Mouse (Mus musculus): ENCODE results near the gene Tmem259. TPM values are rescaled to one million over a fixed set of nuclear protein-coding genes. Genes with fewer than 3 reads are reported as not detected.

Tmem259 gene
- total RNA-seq, 2 experiments from 2014 or later, result 124 TPM

DNA sequence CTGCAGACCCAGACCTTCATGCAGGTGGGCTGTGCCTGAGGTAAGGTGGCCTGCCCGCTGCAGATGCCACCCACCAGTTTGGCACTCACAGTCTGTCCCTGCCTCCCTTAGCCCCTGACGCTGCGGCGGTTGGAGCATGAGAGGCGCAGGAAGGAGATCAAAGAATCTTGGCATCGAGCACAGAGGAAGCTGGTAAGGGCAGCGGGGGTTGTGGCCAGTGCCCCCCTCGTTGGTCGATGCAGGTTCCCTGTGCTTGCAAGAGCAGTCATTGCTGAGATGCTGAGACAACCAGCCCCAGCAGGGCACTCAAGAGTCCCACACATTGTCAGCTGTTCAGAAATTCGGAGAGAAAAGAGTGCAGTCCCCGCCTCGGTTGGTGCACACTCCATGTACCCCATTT is 38.0 kb upstream of the Tmem259 start:
- Histone ChIP-seq H3K27ac (no peak overlapping the region), H3K4me3 (no peak overlapping the region)
- TF ChIP-seq CTCF (conservative IDR thresholded peaks at IDR 0.05), result no peak
- DNase-seq (ENCODE audit: low spot score in 2 of 2), result no peak

GRCm38 (mm10) chr10:80021320-80021641 is 37.2 kb upstream of the Tmem259 start:
- no peak overlapping the region for H3K4me3 ChIP-seq

GRCm38 (mm10) chr10:80020603-80021319 is 36.6 kb upstream of the Tmem259 start:
- H3K27ac ChIP-seq, result no peak overlapping the region
- no peak for DNase-seq (ENCODE audit: low spot score in 2 of 2)
- no peak overlapping the region for H3K4me3 ChIP-seq
- TF ChIP-seq CTCF (conservative IDR thresholded peaks at IDR 0.05), result no peak; the same call in 1 of the 2 replicates

More at GRCm38 (mm10) chr10:80021320-80021641, 37.2 kb upstream of the Tmem259 start:
- TF ChIP-seq CTCF (conservative IDR thresholded peaks at IDR 0.05), result no peak
- no peak overlapping the region for H3K27ac ChIP-seq
- DNase-seq (ENCODE audit: low spot score in 2 of 2), result no peak

DNA sequence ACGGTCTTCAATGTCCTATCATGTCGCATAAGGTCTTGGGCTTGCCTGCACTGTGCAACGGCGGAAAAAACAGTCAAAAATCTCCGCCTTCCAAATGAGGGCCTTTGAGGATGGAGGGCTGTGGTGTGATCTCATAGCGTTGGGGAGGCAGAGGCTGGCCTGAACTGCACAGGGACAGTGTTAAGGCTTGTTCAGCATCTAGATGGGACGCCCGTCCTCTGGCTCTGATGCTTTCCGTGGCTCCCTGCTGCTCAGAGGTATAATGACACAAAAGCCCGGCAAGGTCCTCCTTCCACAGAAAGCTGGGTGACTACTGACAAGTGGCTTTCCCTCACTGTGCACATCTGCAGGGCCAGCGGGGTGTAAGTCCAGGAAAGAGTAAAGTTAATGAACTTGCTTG is 36.1 kb upstream of the Tmem259 start:
- TF ChIP-seq CTCF (conservative IDR thresholded peaks at IDR 0.05), result no peak
- no peak for DNase-seq (ENCODE audit: low spot score in 2 of 2)
- Histone ChIP-seq H3K27ac (no peak overlapping the region), H3K4me3 (no peak overlapping the region)

GRCm38 (mm10) chr10:80019471-80020131 is 35.5 kb upstream of the Tmem259 start:
- 0 out of 2 replicates have a peak, but pooled peaks have one; percentile 15 for TF ChIP-seq CTCF (conservative IDR thresholded peaks at IDR 0.05)
- H3K27ac ChIP-seq, result peak overlapping the region; percentile 10; the same call in 1 of the 2 replicates
- DNase-seq (ENCODE audit: low spot score in 2 of 2), result no peak

GRCm38 (mm10) chr10:80018739-80019297 is 34.7 kb upstream of the Tmem259 start:
- H3K27ac ChIP-seq, result peak overlapping the region; percentile 10; the same call in 1 of the 2 replicates
- no peak overlapping the region for H3K4me3 ChIP-seq
- no peak for DNase-seq (ENCODE audit: low spot score in 2 of 2)
- peak; percentile 12 for TF ChIP-seq CTCF (conservative IDR thresholded peaks at IDR 0.05)

More at GRCm38 (mm10) chr10:80019471-80020131, 35.5 kb upstream of the Tmem259 start:
- H3K4me3 ChIP-seq, result no peak overlapping the region

- DNase-seq (ENCODE audit: low spot score in 2 of 2), result no peak
- no peak for TF ChIP-seq CTCF (conservative IDR thresholded peaks at IDR 0.05)
- Histone ChIP-seq H3K4me3 (no peak overlapping the region), H3K27ac (0 out of 2 replicates have a peak overlapping the region, but pooled peaks have one; percentile 14)
Observed at GRCm38 (mm10) chr10:80017771-80018170, 33.6 kb upstream of the Tmem259 start.

- DNase-seq (ENCODE audit: low spot score in 2 of 2), result no peak
- H3K27ac ChIP-seq, result peak overlapping the region; percentile 14; the same call in 1 of the 2 replicates
- no peak overlapping the region; the same call in 1 of the 2 replicates for H3K4me3 ChIP-seq
- no peak for TF ChIP-seq CTCF (conservative IDR thresholded peaks at IDR 0.05)
Observed at GRCm38 (mm10) chr10:80017361-80017760, 33.2 kb upstream of the Tmem259 start.

DNA sequence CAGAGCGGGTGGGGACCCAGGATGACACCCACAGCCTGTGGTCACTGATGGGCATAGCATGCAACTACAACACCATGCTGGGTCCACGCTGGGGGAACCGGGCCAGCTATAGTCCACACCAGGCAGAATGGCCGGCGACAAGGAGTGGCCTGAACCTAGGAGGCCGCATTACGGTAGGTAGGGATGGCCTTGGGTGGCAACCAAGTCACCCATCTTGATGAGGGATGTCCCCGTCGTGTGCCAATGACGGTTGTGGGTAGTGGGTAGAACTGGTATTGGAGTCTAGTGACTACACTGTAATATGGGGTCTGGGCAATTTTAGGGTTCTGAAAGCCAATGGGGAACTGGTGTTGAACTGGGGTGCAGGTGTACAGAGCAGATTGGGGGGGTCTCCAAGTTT is 32.8 kb upstream of the Tmem259 start:
- Histone ChIP-seq H3K4me3 (no peak overlapping the region; the same call in 1 of the 2 replicates), H3K27ac (peak overlapping the region; percentile 14; the same call in 1 of the 2 replicates)
- TF ChIP-seq CTCF (conservative IDR thresholded peaks at IDR 0.05), result no peak
- DNase-seq (ENCODE audit: low spot score in 2 of 2), result no peak

DNA sequence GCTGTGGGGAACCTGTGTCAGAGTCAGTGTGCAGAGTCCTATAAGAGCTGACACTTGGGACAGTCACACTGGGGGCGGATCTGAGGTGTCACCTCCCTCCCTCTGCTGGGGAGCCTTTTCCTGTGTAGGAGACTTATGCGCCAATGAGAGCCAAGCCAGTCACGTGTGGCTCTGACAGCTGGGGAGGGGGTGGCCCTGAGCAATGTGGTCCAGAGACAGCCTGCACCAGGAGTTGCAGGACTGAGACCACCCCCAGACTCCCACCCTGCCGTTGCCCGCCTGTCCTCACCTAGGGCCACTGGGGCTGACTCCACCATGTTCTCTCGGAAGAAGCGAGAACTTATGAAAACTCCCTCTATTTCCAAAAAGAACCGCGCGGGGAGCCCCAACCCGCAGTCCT is 32.4 kb upstream of the Tmem259 start, which contains the start of gene Arhgap45:
Gene Arhgap45, plus strand, starts transcription at position 143 of the 400 bp plus-strand sequence.
- TF ChIP-seq CTCF (conservative IDR thresholded peaks at IDR 0.05), result no peak
- H3K4me3 ChIP-seq, result no peak within 1 kb of the TSS; the same call in 1 of the 2 replicates
- peak within 1 kb of the TSS; percentile 14; the same call in 1 of the 2 replicates for H3K27ac ChIP-seq
- DNase-seq (ENCODE audit: low spot score in 2 of 2), result no peak

DNA sequence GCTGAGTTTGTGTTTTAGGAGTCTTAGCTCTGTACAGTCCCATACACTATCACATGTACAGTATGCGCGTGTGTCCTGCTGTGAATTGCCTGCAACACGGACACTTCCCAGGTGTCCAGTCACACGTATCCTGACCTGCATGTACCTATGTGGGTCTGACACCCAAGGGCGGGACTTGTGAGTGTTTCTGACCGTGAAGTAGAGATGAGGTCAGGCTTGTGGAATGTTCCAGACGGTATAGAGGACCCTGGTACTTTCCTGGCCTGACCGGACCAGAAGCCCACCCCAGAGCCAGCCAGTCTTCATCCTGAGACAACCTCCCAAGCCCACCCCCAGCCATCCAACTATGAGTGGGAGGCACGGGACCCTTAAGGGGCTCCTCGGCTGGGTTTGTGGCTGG is 31.5 kb upstream of the Tmem259 start:
- DNase-seq (ENCODE audit: low spot score in 2 of 2), result no peak
- H3K27ac ChIP-seq, result no peak overlapping the region
- H3K4me3 ChIP-seq, result no peak overlapping the region
- TF ChIP-seq CTCF (conservative IDR thresholded peaks at IDR 0.05), result no peak

DNA sequence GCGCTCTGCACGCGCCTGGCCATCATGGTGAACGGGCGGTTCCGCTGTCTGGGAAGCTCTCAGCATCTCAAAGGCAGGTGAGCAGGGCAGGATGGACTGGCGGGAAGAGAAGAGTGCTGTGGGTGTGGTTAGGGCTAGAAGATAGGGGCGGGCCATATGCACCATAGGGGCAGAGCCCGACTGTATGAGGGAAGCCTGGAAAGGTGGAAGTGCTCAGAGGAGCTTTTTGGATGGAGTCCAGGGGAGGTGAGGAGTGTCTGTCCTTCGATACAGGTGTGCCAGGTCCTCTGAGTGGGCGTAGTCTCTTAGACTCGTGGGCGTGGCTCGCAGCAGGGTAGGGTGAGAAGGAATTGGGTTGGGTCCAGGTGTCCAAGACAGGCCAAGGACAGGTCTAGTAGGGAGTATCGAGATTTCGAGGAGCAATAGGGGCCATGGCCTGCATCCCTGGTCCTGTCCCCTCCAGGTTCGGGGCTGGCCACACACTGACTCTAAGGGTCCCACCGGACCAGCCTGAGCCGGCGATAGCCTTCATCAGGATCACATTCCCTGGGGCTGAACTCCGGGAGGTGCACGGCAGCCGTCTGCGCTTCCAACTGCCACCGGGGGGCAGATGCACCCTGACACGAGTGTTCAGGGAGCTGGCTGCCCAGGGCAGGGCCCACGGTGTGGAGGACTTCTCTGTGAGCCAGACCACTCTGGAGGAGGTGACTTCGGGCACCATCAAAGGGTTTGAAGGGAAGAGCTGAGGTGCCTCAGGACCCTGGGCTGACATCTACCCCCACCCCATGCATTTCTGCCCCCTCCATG is 30.6 kb upstream of the Tmem259 start:
- Histone ChIP-seq H3K4me3 (no peak overlapping the region), H3K27ac (no peak overlapping the region)
- TF ChIP-seq CTCF (conservative IDR thresholded peaks at IDR 0.05), result peak; percentile 39
- DNase-seq (ENCODE audit: low spot score in 2 of 2), result no peak

Measured in layer of hippocampus, adult 2 months (tissue).